Mouse (Mus musculus) adrenal gland, adult 18-20 months (tissue): ENCODE results near the gene Tlk1. TPM values are rescaled to one million over a fixed set of nuclear protein-coding genes. Genes with fewer than 3 reads are reported as not detected.

Experiments
- DNase-seq, 2 experiments: peaks; one replicate each; pipeline ENCODE4 v3.0.0; 2021 to 2022; ENCODE audit warnings: low spot score in 2 of 2
- total RNA-seq, 2 experiments: library from RNA; stranded (reverse); gene quantifications; 1 replicate in 1 of 2; 2 replicates in 1 of 2; pipeline ENCODE4 v1.2.3; 2021

Tlk1 gene
- total RNA-seq, 2 experiments from 2014 or later: 37.6 to 52.5 TPM

DNA sequence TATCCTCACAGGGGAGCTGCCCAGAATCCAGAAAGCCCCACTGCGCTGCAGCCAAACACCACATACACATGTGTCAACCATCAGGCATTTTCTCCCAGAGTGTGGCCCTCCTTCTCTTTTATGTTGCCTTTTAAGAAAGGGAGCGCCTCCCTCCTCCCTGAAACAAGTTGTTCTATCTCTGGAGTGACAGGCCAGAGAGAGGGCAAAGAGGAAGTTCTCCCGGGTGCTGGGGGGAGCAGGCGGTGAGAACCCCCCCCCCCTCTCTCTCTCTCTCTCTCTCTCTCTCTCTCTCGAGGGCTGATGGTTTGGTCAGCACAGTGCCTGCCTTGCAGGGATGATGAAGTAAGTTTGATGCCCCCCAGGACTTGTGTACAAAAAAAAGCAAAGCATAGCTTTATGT, 123.1 kb downstream of the Tlk1 start:
- DNase-seq: no peak

DNA sequence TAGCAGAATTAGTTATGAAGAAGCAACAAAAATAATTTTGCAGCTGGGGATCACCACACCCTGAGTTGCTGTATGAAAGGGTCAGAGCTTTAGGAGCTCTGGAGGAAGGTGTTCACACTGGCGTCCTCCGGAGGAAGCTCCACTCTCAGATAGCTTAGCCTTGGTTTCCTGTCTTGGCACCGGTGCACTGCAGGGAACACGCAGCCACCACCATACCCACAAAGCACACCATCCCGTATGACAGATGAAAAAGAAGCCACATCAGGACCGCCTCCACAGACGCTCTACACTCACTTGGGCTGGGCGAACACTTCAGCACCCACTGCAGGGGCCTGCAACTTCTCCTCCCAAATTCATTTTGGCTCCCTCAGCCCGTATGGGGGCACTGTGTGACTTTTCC, 124.0 kb downstream of the Tlk1 start:
- DNase-seq: no peak

DNA sequence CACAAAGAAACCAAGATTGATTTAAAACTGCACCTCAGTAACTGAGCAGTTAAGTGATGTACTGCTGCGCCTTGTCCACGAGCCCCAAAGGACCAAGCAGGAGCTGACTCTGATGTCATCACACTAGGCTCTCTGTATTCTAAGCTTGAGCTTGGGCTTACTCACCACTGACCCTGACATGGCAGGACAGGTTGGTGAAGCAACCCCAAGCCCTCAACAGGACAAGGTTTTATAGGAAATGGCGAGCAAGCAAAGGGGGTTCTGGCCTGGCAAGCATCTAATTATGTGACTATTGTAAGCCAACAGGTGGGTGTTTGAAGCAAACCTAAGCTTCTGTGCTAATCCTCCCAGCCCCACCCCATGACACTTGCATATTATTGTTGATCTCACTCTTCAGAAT, 124.7 kb downstream of the Tlk1 start:
- no peak for DNase-seq

DNA sequence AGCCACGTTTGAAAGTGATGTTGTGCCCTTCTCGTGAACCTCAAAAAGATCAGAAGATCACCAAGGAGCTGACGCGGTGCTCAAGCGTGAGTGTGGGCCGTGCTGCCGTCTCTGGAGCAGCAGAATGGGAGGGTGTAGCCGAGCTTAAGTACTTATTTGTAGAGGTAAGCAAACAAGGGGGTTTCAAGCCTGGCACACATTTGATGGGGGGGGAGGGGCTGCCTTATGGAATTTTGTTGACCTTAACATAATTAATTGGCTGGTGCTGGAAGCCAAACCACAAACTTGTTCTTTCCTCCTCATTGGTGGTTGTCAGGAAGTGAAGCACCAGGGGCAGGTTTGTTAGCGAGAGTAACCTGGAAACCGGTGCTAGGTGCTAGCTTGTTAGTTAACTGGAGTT, 129.8 kb downstream of the Tlk1 start:
- no peak for DNase-seq

DNA sequence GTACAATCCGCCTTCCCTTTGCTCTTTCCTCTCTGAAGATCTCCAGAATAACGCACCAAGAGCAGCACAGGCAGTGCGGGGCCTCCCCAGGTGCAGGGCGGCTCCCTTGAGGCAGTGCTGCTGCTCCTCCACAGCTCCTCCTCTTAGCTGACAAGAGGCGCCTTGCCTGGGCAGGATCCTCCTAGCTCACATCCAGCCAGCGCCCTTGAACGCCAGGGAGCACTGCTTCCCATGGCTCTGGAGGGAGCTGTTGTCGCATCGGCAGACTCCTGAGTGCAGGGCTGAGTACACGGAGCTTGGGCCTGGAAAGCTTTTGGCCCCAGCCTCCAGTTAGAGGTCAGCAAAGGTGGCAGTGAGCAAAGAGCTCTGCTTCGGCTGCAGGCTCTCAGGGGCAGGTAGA, 135.3 kb downstream of the Tlk1 start:
- no peak for DNase-seq

DNA sequence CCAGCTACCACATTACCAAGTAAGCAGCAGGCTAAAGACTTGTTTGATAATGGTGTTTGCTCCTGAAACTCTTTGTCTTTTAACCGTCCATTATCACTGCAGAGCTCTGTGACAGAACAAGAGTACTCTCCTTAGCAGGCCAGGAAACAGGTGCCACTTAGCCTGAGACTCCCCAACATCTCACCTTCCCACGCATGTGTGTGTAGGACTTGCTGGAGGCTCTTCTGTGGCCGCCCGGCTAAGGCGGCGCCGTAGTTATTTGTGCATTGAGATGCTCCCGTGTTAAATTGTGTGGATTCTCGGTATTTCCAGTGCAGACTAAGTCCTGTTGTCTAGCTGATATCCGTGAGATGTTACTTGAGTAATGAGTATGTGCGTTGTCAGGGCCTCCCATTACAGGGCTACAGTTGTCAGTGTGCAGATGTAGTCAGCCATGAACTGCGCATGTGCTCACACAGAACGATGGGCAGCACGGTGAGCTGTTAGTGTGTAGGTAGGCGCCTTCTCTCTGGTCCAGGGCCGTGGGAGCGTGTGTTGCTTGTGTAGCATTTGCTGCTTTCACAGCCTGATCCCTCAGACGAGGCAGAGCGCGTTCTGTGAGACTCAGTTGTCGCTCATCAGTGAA, 137.0 kb downstream of the Tlk1 start:
- DNase-seq: no peak

DNA sequence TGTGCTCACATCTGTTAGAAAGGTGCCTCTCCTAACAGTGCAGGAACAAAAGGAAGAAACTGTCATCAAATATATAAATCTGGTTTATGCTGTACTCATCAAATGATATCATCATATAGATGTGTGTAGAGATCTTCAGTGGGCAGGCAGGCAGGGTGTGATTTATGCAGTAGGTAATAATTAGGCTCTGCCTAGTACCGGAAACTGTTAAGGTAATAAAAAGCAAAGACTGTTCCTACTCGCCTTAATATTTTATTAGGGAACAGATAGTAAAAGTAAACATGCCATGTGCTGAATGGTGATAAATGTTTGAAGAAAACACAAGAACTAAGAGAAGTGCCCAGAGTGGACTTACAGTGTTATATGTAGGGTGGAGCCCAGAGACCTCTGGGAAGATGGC, 143.2 kb downstream of the Tlk1 start:
- DNase-seq: no peak

DNA sequence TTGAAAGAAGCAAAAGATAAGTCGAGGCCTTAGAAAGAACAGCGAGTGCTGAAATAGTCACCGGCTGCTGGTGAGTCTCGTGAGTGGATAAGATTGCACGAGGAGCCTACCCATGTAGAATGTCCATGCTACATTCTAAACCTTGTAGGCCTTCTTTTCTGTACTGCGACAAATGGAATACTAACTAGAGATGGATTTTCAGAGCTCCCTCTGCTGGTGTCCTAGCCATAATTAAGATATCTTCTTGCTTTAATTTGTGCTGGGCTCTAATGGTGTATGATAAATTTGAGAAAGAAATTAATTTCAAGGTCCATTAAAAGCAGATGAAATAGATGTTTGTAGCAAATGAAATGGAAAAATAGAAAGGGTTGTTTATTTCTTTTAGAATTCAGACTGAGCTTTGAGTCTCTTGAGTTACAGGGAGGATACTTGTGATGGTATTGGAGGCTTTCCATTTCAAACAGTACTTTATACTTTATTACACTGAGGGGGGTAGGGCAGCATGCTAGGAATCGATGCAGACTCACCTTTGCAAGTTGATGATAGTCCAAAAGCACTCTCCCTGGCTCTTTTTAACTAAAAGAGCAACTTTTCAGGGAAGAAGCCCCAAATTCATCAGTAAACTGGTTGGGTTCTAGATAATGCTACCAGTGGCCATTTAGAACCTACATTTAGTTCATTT, 151.9 kb downstream of the Tlk1 start:
- no peak for DNase-seq

DNA sequence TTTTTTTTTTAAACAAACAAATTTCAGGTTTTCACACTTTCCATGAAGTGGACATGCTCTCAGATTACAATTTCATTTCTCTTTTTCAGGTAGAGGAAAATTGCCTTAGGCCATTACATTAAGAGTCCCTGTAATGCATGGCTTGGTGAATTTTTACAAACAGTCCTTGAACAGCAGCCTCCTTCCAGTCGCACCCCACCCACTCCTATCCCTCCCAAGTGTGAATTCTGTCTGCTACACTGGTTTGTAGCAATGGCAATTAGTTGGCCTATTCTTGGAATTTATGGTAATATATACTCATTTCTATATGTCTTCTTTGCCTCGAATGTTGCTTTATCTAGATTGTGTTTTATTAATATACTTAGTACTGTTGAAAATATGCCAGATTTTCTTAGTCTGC, 153.1 kb downstream of the Tlk1 start:
- no peak for DNase-seq

DNA sequence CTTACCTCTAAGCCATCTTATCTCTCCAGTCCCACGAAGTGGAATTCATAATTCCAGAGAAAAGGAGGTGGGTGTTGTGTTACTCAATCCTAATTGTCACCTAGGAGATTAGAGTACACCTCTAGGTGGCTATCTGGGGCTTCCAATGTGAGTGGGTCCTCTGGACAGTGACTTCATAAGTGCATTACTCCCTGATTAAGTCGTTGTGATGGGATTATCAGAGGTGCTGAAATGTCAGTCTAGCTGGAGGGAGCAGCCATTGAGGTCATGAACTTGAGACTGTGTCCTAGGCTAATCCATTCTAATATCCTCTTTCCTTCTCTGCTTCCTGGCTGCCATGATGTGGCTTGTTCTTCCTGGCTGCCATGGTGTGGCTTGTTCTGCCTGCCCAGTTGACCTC, 155.6 kb downstream of the Tlk1 start:
- DNase-seq: no peak

DNA sequence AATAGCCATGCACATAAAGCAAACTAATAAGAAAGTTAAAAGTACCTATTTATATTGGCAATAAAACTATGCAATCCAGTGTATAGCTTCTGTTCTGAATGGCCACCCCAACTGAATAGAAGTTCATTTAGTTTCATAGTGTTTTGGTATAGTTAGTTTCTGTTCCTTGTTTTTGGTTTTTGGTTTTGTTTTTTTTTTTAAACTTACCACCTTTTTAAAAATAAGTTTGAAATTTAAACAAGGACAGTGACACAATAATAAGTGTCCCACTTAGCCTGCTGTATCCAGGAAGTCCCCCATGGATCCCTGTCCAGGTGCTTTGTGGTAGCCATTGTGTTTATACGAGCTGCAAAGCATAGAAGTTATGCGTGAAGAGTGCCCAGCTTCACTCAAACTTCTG, 156.3 kb downstream of the Tlk1 start:
- no peak for DNase-seq

DNA sequence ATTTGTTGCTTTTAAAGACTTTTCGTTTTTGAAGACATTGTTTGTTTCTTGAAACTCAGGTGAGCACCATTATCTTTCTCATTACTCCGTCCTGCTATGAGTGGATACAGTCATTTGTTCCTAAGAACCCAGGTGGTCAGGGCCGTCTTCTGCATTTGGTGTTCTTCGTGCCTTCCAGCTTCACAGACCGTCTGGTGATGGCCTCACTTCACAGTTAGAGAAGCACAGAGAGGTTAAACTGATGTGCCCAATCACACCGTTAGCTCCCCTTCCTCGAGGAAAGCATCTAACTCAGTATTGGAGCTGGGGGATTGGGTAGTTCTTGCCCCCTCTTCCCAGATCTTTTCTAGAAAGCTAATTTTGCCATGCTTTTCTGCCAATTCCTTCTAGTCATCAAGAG, 158.5 kb downstream of the Tlk1 start:
- no peak for DNase-seq

DNA sequence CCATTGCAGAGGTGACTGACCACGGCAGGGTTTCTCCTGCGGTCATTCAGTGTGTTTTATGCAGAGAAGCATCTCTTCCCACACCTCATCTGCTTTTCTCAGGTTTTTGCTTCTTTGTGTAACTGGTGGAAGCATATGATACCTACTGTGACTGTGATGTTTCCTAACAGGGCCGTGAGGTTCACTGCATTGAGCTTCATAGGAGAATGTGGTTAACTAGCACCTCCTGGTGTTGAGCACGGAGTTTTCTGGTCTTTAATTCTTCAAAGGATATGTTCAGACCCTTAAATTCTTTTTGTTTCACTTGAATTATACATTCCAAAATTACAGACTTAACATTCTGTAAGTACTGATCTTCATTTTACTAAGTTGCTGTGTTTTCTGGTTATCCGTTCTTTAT, 161.8 kb downstream of the Tlk1 start:
- DNase-seq: no peak

Other genes with a start within 250 kb of the Tlk1 start
- gene Gorasp2, start 164.2 kb downstream of the Tlk1 start, total RNA-seq: 100 to 1,000 TPM in 1 of 2 experiments, 10 to 100 TPM in 1; 98.5 to 116 TPM
- 1 to 10 TPM in 1 of 2 experiments, not detected in 1; 1.1 TPM for gene Gm26558, start 163.6 kb downstream of the Tlk1 start, total RNA-seq
- 1 to 10 TPM; 7.4 to 9.8 TPM for gene Dcaf17, start 229.6 kb upstream of the Tlk1 start, total RNA-seq
- 10 to 100 TPM; 11.0 to 13.3 TPM for gene Mettl8, start 229.9 kb upstream of the Tlk1 start, total RNA-seq